Mouse (Mus musculus): ENCODE results near the gene Tmx4. TPM values are rescaled to one million over a fixed set of nuclear protein-coding genes. Genes with fewer than 3 reads are reported as not detected.

Gene Tmx4
- total RNA-seq, 2 experiments from 2014 or later = 40.4 to 44.3 TPM

- no peak for DNase-seq (ENCODE audit: low spot score in 2 of 2)
These were observed 58.7 kb downstream of the Tmx4 start for GRCm38 (mm10) chr2:134585243-134585642.

- no peak for DNase-seq (ENCODE audit: low spot score in 2 of 2)
These were observed 84.5 kb downstream of the Tmx4 start for GRCm38 (mm10) chr2:134559422-134559821.

DNA sequence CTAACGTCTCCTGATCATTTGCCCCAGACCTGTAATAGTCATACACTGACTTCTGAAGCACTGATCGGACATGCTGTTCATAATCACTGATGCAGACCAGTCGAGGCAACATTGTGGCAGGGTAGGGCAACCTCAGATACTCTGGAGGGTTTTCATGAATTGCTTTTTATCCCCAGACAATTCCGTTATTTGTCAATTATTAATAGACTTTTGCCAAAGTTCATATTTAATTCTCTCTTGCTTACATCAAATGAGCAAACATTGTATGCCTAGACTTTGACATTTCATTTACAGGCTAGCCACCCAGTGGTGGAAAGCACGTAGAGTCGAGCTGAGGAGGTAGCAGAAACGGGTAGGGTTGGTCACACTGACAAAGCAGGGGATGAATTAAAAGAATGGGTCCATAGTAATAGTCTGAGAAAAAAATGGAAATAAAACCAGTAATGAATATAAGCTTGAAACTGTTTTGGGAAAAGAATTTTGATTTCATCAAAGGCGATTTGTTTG lies 89.7 kb downstream of the Tmx4 start, which contains the start of gene Hao1:
Hao1 (minus strand) TSS at position 148 of the 507 bp plus-strand sequence.
- no peak for DNase-seq (ENCODE audit: low spot score in 2 of 2)

DNA sequence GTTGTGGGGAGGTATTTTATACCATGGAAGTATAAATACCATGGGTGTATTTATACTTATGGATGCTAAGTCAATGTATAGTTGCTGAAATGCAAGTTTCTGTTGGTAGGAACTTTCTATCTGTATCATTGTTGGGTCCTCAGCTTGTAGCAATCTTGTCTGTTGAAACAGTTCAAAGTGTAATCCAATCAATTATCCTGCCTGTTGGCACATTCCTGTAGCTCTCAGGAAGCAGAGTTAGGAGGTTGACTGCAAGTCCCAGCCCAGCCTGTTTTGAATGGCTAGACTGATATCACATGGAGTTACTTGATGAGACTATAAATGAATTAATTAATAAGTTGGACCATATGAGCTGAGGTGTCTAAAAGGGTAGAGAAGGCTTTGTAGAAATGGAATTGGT lies 91.6 kb downstream of the Tmx4 start:
- DNase-seq (ENCODE audit: low spot score in 2 of 2) = no peak

GRCm38 (mm10) chr2:134549770-134550169 lies 94.2 kb downstream of the Tmx4 start:
- peak; percentile 57 to 65 for DNase-seq (ENCODE audit: low spot score in 2 of 2)

GRCm38 (mm10) chr2:134545116-134545515 lies 98.8 kb downstream of the Tmx4 start:
- DNase-seq (ENCODE audit: low spot score in 2 of 2) = no peak

DNA sequence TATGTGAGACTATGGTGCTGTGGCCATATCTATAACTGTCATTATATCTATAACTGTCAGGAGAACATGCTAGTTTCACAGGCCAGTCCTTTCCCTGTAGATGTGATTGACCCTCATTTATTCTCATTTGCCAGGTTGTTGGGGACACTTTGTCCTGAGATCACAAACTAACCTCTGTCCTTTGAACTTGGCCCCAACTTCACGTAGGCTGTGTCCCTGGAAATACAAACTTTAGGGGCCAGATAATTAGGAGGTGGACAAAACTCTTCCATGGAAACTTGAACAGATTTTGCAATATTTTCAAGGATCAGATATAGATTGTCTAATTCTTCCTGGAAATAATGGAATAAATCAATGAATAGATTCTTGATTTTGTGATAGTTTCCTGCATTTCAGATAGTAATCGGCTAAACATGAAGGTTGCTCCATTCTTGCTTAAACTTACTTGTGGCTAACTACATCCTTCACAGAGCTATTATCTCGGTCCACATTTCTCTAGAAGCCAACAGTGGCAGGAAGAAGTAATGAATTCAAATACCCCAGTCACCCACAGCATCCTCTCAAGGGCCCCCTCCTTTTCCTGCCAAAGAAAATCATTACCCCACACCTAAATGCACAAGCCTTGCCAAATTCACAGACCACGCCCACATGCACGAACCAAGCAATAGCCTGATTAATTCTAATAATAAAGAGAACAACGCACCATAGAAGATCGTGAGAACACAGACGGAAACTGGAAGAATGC lies 99.5 kb downstream of the Tmx4 start:
- no peak for DNase-seq (ENCODE audit: low spot score in 2 of 2)

Other genes starting within 250 kb of the Tmx4 start
- gene Hao1, start 89.8 kb downstream of the Tmx4 start, total RNA-seq (2021) = under 1 TPM in 1 of 2 experiments, not detected in 1; 0.46 TPM
- 10 to 100 TPM; 51.4 to 88.0 TPM for gene Plcb1, start 141.9 kb upstream of the Tmx4 start, total RNA-seq (2021)

Measured in adrenal gland, adult 18-20 months (tissue).